Mouse (Mus musculus) urinary bladder, postnatal 36 days (tissue): Measurements from ENCODE around the gene Jak3.

Experiments used
- DNase-seq, 2 experiments: peaks; one replicate each; pipeline ENCODE4 v3.0.0; 2022; ENCODE audit warnings: low spot score in 2 of 2, mixed read lengths in 1 of 2

The Jak3 gene

GRCm38 (mm10) chr8:71665331-71666130 lies 10.6 kb upstream of the Jak3 start:
- peak; percentile 41 to 65 for DNase-seq

DNA sequence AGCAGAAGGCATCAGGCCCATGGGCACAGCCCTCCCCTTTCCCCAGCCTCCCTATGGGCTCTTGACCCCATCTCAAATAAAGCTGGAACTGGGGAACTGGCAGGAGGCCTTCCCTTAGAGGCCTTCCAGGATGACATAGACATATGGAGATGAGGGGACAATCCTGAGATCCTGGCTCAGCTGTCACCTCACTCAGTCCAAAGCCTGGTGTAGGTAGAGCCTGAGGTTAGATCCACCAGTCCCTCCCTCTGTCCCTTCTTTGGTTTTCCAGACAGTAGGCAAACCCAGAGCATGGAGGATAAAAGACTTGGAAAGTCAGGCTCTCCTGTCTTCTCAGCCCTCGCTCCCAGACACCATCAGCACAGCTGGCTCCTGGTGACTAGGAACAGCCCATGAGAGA lies 9.2 kb upstream of the Jak3 start:
- no peak for DNase-seq

GRCm38 (mm10) chr8:71667256-71667655 lies 8.8 kb upstream of the Jak3 start:
- DNase-seq: no peak

GRCm38 (mm10) chr8:71668220-71668975 lies 7.7 kb upstream of the Jak3 start:
- DNase-seq: no peak

DNA sequence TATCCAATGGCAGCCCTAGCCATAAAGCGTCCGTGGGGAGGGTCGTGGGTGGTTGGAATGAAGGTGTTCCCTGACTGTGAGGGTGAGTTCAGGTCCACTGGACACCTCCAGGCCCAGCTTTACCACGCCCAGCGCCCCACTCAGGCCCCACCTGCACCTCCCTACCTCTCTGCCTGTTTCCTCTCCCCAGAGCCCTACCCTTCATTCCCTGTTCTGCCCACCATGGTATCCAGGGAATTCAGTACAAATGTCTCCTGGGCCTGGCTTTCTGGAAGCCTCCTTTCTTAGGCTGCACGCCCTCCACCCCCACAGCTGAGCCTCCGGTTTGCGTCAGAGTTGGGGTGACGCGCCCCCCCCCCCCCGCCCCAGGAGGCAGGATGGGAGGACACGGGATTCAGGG lies 5.9 kb upstream of the Jak3 start:
- no peak for DNase-seq

GRCm38 (mm10) chr8:71670621-71671548 lies 5.2 kb upstream of the Jak3 start:
- DNase-seq: no peak

DNA sequence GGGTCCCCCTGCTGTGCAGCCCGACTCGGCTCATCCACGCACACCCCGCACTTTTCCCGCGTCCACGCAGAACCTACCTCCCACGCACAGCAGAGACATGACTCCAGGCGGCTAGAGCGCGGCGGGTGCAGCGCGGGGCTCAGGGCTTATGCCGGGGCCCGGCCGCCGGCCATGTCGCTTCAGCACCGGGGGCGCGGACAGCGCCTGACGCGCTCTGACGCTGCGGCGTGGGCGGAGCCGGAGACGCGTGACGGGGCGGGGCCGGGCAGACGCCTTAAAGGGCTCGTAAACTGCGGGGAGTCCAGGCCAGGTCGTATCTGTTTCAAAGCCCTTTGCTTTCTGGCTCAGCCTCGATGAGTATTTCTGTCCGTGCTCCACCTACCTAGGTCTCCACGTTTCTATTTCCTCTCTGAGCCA lies 4.5 kb upstream of the Jak3 start, which contains the start of gene Unc13a:
Unc13a (minus strand) TSS at position 209 of the 417 bp plus-strand sequence.
- peak; percentile 83 to 88 for DNase-seq

DNA sequence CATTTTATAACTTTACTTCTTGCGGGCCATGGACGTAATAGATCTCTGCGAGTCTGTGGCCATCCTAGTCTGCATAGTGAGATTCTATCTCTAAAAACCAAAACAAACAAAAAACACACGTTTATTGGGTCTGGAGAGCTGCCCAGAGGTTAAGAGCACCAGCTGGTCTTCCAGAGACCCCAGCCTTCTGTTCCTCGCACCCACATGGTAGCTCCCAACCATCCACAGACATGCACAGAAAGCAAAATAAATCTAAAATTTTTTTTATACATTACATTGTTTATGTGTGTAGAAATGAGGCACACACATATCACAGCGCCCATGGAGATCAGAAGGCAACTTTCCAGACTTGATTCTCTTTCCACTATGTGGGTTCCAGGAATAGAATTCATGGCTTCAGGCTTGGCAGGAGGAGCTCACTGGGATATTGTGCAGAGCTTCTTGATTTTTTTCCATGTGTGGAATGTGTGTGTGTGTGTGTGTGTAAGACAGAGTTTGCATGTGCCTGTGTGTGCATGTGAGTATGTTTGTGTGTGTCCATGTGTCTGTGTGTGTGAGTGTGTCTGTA lies 3.8 kb upstream of the Jak3 start:
- no peak for DNase-seq

DNA sequence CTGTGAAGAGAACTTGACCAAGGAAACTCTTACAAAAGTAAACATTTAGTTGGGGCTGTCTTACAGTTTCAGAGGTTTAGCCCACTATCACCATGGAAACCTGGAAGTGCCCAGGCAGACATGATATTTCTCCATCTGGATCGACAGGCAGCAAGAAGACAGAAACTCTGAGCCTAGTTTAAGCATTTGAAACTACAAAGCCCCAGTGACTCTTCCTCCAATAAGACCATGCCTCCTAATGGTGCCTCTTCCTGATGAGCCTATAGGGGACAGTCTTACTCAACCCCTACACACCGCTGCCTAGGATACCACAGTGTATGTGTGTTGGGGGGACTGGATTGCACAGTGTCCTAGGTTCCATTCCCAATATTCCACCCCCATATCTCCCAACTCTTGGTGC lies 2.0 kb upstream of the Jak3 start:
- no peak for DNase-seq

GRCm38 (mm10) chr8:71675456-71676019 lies 558 bp upstream of the Jak3 start:
- DNase-seq: no peak

GRCm38 (mm10) chr8:71676803-71677202 lies 707 bp downstream of the Jak3 start:
- no peak for DNase-seq

DNA sequence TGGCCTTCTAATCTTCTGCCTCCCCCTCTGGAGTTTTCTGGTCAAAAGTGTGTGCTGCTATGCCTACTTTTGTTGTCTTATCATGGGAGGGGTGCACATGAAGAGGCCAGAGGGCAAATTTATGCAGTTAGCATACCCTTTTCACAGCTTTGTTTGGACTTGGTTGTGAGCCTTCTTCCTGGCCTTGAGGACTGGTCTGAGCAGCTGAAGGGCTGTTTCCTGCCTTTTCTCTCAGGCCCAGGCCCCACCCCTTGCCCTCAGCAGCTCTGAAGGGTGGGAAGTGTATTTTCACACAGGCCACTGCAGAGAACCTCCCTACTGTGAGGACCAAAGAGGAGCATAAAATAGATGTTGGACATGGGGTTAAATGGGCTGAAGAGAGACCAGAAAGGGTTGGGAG lies 1.5 kb downstream of the Jak3 start:
- DNase-seq: no peak

DNA sequence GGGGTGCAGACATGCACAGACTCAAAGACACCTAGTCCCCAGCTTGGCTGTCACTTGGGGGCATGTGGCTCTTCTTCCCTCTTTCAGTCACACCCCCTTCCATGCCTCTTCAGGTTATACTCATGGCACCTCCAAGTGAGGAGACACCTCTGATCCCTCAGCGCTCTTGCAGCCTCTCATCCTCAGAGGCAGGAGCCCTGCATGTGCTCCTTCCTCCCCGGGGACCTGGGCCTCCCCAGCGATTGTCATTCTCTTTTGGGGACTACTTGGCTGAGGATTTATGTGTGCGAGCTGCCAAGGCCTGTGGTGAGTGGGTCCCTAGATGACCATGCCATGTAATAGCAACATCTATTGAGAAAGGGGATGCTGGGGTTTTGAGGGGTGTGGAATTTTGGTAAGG lies 2.1 kb downstream of the Jak3 start:
- no peak for DNase-seq

DNA sequence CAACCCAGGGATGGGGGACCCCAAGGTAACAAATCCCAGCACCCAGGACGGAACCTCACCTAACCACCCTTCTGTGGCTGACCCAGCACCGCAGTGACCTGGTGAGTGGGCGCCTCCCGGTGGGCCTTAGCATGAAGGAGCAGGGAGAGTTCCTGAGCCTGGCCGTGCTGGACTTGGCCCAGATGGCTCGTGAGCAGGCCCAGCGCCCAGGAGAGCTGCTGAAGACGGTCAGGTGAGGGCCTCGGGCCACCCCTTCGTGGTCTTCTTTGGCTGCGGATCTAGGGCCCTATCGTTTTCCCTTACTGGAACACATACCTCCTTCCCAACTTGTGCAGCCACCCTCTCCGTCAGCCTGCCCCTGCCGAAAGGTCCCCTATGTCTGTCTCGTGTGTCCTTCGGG lies 3.0 kb downstream of the Jak3 start:
- DNase-seq: no peak

GRCm38 (mm10) chr8:71679550-71680168 lies 3.6 kb downstream of the Jak3 start:
- DNase-seq: no peak

DNA sequence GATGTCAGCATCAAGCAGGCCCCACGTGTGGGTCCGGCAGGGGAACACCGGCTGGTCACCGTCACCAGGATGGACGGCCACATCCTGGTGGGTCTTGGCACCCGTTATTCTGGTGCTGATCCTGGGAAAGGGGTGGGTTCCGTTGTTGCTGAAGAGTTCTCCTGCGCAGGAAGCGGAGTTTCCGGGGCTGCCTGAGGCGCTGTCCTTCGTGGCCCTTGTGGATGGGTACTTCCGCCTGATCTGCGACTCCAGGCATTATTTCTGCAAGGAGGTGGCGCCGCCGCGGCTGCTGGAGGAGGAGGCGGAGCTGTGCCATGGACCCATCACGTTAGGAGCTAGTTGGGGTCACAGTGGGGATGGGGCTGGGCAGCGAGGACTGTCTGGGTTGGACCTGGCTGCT lies 4.4 kb downstream of the Jak3 start:
- no peak for DNase-seq

- DNase-seq: no peak
These were observed 5.3 kb downstream of the Jak3 start for GRCm38 (mm10) chr8:71681369-71681915.

DNA sequence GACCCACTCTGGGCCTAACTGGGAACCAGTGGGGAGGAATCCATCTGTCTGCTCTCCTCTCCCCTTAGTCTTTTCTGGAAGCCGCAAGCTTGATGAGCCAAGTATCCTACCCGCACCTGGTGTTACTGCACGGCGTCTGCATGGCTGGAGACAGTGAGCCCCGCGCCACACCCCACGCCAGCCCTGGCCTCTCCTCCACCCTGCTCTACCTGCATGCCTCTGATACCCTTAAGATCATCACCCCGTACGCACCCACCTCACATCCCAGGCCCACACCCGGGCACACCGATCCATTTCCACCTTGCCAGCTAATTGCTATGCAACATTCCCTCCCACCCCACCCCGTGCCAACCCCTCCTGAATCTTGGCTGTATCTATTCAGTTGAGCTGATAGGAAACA lies 6.7 kb downstream of the Jak3 start:
- DNase-seq: no peak

- no peak for DNase-seq
These were observed 8.6 kb downstream of the Jak3 start for GRCm38 (mm10) chr8:71684701-71685100.

- no peak for DNase-seq
These were observed 9.5 kb downstream of the Jak3 start for GRCm38 (mm10) chr8:71685573-71685972.
